Mouse (Mus musculus) forebrain, embryonic 14.5 days (tissue): Measurements from ENCODE around the gene Cstb. TPM values are rescaled to one million over a fixed set of nuclear protein-coding genes. Genes with fewer than 3 reads are reported as not detected.

ENCODE experiments used
- ATAC-seq: fragments of 200-750 bp; cut with Nextera tagmentation; 2 replicates; pipeline ENCODE4 v1.8.0; 2017; ENCODE audit warnings: mild to moderate bottlenecking, moderate library complexity
- DNase-seq: peaks from one replicate; pipeline ENCODE4 v3.0.0-alpha.2; 2015; ENCODE audit warnings: low spot score
- H3K27ac ChIP-seq: fragments of 300-500 bp; sonication (generic); 2 replicates; pipeline ENCODE4 v1.5.1; 2014; ENCODE audit warnings: low read depth, mild to moderate bottlenecking, control low read depth, low read length, moderate library complexity
- H3K27me3 ChIP-seq: fragments of 300-500 bp; sonication (generic); replicated peaks from 2 replicates; pipeline ENCODE4 v1.6.1; 2014; ENCODE audit warnings: low read length, control low read depth, mixed read lengths; ENCODE audit not compliant: control insufficient read depth, insufficient read depth
- H3K36me3 ChIP-seq: fragments of 300-500 bp; sonication (generic); 2 replicates; pipeline ENCODE4 v1.6.1; 2014; ENCODE audit warnings: low read length, control low read depth; ENCODE audit not compliant: control insufficient read depth, insufficient read depth
- H3K4me1 ChIP-seq: fragments of 300-500 bp; sonication (generic); 2 replicates; pipeline ENCODE4 v1.6.1; 2014; ENCODE audit warnings: antibody characterized with exemption, low read length, control low read depth; ENCODE audit not compliant: control insufficient read depth, insufficient read depth
- H3K4me2 ChIP-seq: fragments of 300-500 bp; sonication (generic); 2 replicates; pipeline ENCODE4 v1.6.1; 2014; ENCODE audit warnings: mild to moderate bottlenecking, control low read depth, low read length
- H3K4me3 ChIP-seq: fragments of 300-500 bp; sonication (generic); 2 replicates; pipeline ENCODE4 v1.5.1; 2014; ENCODE audit warnings: low read depth, low read length, control low read depth
- H3K9ac ChIP-seq: fragments of 300-500 bp; sonication (generic); 2 replicates; pipeline ENCODE4 v1.6.1; 2014; ENCODE audit warnings: mild to moderate bottlenecking, low read length, control low read depth, moderate library complexity
- H3K9me3 ChIP-seq: fragments of 300-500 bp; sonication (generic); replicated peaks from 2 replicates; pipeline ENCODE4 v1.6.1; 2016; ENCODE audit warnings: low read length, control low read depth, mixed read lengths; ENCODE audit not compliant: control insufficient read depth
- WGBS: fragments of 180-500 bp; shearing (Covaris S2); extraction: QIAGEN DNeasy Blood & Tissue Kit; methylation state at CpG from one replicate; pipeline ENCODE4 v1.1.7; 2014; 5-methylcytosine and 5-hydroxymethylcytosine counted together
- microRNA-seq: library from miRNA; unstranded; fragments of <30 nt; microRNA quantifications from one replicate; pipeline ENCODE4, GENCODE M21; 2016
- polyA plus RNA-seq: library from polyadenylated mRNA; unstranded; fragments of >200 nt; fragmentation: Nextera tagmentation; extraction: Ambion mirVana; gene quantifications from 2 replicates; pipeline ENCODE4 v1.2.1, GENCODE M21; 2014

Gene Cstb
- polyA plus RNA-seq, 1 experiment from 2014 or later, result 142 TPM

DNA sequence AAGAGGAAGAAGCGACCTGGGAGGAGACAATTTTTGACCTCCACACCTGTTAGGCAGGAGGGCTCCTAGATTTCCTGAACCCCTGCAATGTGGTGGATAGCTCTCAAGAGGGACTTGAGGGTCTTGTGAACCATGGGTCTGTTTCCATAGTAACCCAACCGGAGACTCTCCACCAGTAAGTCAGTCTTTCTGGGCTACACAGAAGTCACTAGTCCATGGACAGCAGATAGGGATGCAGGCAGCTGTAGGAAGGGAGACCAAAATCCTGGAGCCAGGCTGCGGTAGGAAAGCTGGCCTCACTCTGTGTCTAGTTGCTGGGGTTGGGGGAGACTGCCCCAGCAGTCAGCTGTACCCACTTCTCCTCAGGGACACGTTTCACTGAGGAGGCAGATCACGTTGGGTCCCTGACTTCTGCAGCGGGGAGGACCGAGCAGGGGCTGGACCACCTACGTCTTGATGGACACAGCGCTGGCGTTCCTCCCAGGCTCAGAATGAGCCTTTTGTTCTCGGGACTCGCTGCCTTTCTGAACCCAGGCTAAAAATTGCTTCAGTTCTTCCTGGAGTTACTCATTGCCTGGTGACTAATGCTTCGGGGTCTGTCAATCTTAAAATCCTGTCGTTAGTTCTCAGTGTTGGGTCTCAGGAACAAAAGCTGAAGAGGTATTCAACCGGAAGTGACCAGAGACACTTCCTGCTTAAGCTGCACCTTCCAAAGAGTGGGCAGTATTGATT, 45.3 kb downstream of the Cstb start:
- H3K9ac ChIP-seq, result peak overlapping the region; percentile 8; the same call in 1 of the 2 replicates
- DNase-seq (peak; percentile 17), ATAC-seq (peak; percentile 20; the same call in 1 of the 2 replicates)
- H3K27ac ChIP-seq, result no peak overlapping the region
- WGBS, result 25% methylated on average over 15 of the region's 15 CpGs
- no peaks in the 10 kb centered on the region for H3K36me3 ChIP-seq
- peak overlapping the region; percentile 23; the same call in 1 of the 2 replicates for H3K4me2 ChIP-seq
- no peak overlapping the region for H3K4me3 ChIP-seq
- H3K9me3 ChIP-seq, result no peaks in the 10 kb centered on the region
- no peaks in the 10 kb centered on the region; the same call in 1 of the 2 replicates for H3K4me1 ChIP-seq
- no peaks in the 10 kb centered on the region for H3K27me3 ChIP-seq

- Histone ChIP-seq H3K9ac (no peak overlapping the region), H3K4me2 (no peak overlapping the region), H3K27ac (no peak overlapping the region), H3K27me3 (no peaks in the 10 kb centered on the region), H3K36me3 (no peaks in the 10 kb centered on the region), H3K4me3 (no peak overlapping the region), H3K9me3 (no peaks in the 10 kb centered on the region), H3K4me1 (no peaks in the 10 kb centered on the region; the same call in 1 of the 2 replicates)
- WGBS, result 77% methylated on average over 3 of the region's 3 CpGs
- no peak for ATAC-seq
- no peak for DNase-seq
Measured at GRCm38 (mm10) chr10:78472046-78472445, 46.6 kb downstream of the Cstb start.

- ATAC-seq, result no peak
- Histone ChIP-seq H3K9ac (no peak overlapping the region), H3K4me1 (no peaks in the 10 kb centered on the region; the same call in 1 of the 2 replicates), H3K27me3 (no peaks in the 10 kb centered on the region), H3K27ac (no peak overlapping the region), H3K36me3 (no peaks in the 10 kb centered on the region), H3K9me3 (no peaks in the 10 kb centered on the region), H3K4me2 (no peak overlapping the region), H3K4me3 (no peak overlapping the region)
- DNase-seq, result no peak
- WGBS, result 59% methylated on average over 5 of the region's 5 CpGs
Measured at GRCm38 (mm10) chr10:78473434-78473833, 48.0 kb downstream of the Cstb start.

DNA sequence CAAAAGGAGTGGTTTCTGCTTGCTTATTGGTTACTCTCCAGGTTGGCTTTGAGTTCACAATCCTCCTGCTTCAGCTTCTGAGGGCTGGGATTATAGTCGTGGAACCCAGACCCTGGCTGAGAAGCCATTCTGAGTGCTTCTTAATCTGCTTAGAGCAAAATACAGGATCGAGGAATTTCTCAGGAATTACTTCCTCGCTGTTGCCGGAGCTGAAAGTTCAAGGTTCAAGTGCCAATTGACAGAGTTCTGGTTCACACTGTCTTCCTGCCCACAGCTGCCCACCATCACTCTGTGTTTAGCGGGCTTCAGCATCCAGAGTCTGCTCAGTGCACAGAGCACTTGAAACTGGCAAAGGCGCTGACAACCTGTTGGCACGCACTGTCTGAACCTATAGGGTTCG, 49.3 kb downstream of the Cstb start:
- no peak overlapping the region for H3K9ac ChIP-seq
- ATAC-seq, result no peak
- no peaks in the 10 kb centered on the region; the same call in 1 of the 2 replicates for H3K4me1 ChIP-seq
- H3K4me3 ChIP-seq, result no peak overlapping the region
- 72% methylated on average over 8 of the region's 8 CpGs for WGBS
- H3K4me2 ChIP-seq, result no peak overlapping the region
- no peak for DNase-seq
- H3K9me3 ChIP-seq, result no peaks in the 10 kb centered on the region
- H3K36me3 ChIP-seq, result no peaks in the 10 kb centered on the region
- no peaks in the 10 kb centered on the region for H3K27me3 ChIP-seq
- no peak overlapping the region for H3K27ac ChIP-seq

GRCm38 (mm10) chr10:78476821-78477220, 51.4 kb downstream of the Cstb start:
- Histone ChIP-seq H3K9me3 (no peaks in the 10 kb centered on the region), H3K4me2 (no peak overlapping the region), H3K27ac (no peak overlapping the region), H3K27me3 (no peaks in the 10 kb centered on the region), H3K4me1 (no peaks in the 10 kb centered on the region), H3K36me3 (no peaks in the 10 kb centered on the region), H3K4me3 (no peak overlapping the region), H3K9ac (no peak overlapping the region)
- ATAC-seq, result no peak
- 73% methylated on average over 4 of the region's 4 CpGs for WGBS
- DNase-seq, result no peak

Small RNA genes within 50 kb of the gene (microRNA-seq; reads per million reads assigned to microRNA genes)
- gene Mir6410, result not detected
- 2.1 reads per million, percentile 12 among the genes with 10 or more reads in this experiment for gene Mir6907
- gene Mir6908, result 0.53 reads per million

Other genes with a start within 250 kb of the Cstb start
- 16.4 and 17.8 TPM in 2 replicates for gene Pwp2, start 240.5 kb upstream of the Cstb start, polyA plus RNA-seq
- gene Trappc10, start 181.0 kb upstream of the Cstb start, polyA plus RNA-seq, result 19.9 and 22.5 TPM in 2 replicates
- gene Agpat3, start 73.2 kb upstream of the Cstb start, polyA plus RNA-seq, result 46.0 and 63.2 TPM in 2 replicates
- 251 and 315 TPM in 2 replicates for gene Rrp1, start 12.6 kb upstream of the Cstb start, polyA plus RNA-seq
- 8.1 and 9.2 TPM in 2 replicates for gene Pdxk, start 39.3 kb downstream of the Cstb start, polyA plus RNA-seq
- gene Olfr1358, start 91.8 kb downstream of the Cstb start, polyA plus RNA-seq, result not detected in 2 replicates
- 29.3 and 32.8 TPM in 2 replicates for gene Ilvbl, start 148.7 kb downstream of the Cstb start, polyA plus RNA-seq
- gene Syde1, start 166.3 kb downstream of the Cstb start, polyA plus RNA-seq, result 4.2 and 4.4 TPM in 2 replicates
- not detected in 2 replicates for gene Olfr1357, start 192.4 kb downstream of the Cstb start, polyA plus RNA-seq